Mouse (Mus musculus) hematopoietic stem cell, adult 5-6 weeks (primary cell): ENCODE measurements around the gene Armc6. TPM values are rescaled to one million over a fixed set of nuclear protein-coding genes. Genes with fewer than 3 reads are reported as not detected.
A peak's percentile ranks its signal among the peaks of the same experiment; 100 is the strongest.

Experiments used
- ATAC-seq, 2 experiments: fragments of 125-278 bp in 1 of 2; replicated peaks in 1 of 2; 2 replicates each; pipeline ENCODE4 v1.8.0; 2016 to 2017; ENCODE audit warnings: inconsistent platforms in 2 of 2, mild to moderate bottlenecking in 2 of 2, moderate number of reproducible peaks in 2 of 2, low read depth in 1 of 2, moderate TSS enrichment in 1 of 2; ENCODE audit not compliant: low FRiP score in 2 of 2, poor library complexity in 2 of 2, severe bottlenecking in 2 of 2, insufficient read depth in 1 of 2, low TSS enrichment in 1 of 2
- total RNA-seq: library from RNA; stranded (forward); fragments of 172-1452, 232-1000 nt; gene quantifications from 2 replicates; pipeline ENCODE4 v1.2.3, GENCODE M21; 2017

Armc6 gene
- total RNA-seq, 1 experiment from 2014 or later: 3.4 TPM

GRCm38 (mm10) chr8:70211726-70212111 lies 22.5 kb downstream of the Armc6 start:
- ATAC-seq: no peak

DNA sequence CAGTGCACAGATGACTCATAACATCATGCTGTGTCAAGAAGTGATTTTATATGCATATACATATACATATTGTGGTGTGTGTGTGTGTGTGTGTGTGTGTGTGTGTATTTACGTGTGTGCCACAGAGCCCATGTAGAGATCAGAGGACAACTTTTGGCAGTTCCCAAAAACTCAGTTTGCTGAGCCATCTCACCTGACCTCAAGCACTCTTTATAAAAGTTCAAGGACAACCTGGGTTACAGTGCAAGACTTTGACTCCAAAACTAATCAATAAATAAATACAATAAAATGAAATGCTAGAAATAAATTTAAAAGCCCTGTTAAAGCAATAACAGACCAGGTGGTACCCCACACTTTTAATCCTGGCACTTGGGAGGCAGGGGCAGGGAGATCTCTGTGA lies 23.0 kb downstream of the Armc6 start:
- ATAC-seq: no peak

- ATAC-seq: no peak
Observed at GRCm38 (mm10) chr8:70210538-70210937, 23.7 kb downstream of the Armc6 start.

DNA sequence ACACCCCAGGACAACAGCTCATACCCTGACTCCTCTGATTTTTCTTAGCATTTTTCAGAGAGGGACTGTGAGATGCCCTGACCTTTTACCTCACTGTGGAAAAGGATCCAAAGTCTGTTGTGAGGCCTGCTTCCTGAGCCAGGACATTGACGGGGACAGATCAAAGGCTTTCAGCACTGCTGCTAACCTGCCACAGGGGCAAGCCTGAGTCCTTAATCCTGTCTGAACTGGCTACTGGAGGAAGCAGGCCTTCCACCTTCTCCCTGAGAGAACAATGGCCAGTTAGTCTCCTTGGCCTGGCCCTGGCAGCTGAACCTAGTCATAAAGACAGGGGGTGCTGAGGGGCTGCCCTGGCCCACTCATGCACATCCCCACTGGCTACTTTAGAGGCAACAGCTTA lies 26.1 kb downstream of the Armc6 start:
- ATAC-seq: no peak

GRCm38 (mm10) chr8:70204757-70205156 lies 29.5 kb downstream of the Armc6 start:
- no peak for ATAC-seq

DNA sequence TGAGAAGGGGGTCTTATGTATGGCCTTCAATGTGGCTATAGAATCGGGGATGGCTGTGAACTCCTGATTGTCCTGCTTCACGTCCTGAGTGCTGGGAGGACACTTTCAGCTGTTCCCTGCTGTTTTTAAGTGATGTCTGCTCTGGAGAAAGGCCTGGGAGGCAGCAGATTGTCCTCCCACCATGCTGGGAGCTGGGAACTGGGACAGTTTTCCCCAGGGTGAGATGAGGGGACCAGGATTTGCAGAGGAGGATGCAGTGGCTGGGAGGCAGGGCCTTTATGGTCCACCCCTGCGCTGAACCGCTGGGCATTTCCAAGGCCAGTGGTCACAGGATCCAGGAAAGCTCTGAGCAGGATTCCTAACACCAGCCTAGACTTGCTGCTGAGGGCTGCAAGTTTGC lies 31.2 kb downstream of the Armc6 start:
- ATAC-seq: no peak

GRCm38 (mm10) chr8:70201417-70201816 lies 32.8 kb downstream of the Armc6 start:
- peak in 1 of 2 experiments; percentile 42; a peak in 2 of 4 replicates for ATAC-seq

- ATAC-seq: no peak
Observed at GRCm38 (mm10) chr8:70200098-70200681, 34.1 kb downstream of the Armc6 start.

DNA sequence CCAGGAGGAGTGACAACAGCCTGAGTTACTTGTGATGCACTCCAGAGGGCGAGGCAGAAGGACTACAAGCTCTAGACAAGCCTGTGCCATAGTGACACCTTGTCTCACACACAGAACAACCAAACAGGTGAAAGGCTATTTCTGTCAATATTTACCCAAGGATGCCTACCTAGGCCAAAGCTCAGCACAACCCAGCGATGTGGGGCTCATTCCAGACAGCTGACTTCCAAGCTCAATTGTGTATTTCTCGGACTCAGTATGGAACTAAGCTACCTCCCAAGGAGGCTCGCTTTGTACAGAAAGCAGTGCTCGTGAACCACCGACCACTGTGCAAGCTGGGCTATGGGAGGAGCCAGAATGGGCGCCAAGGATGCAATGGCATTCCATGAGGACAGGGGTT lies 36.7 kb downstream of the Armc6 start:
- ATAC-seq: no peak

- ATAC-seq: no peak
Observed at GRCm38 (mm10) chr8:70195762-70196161, 38.5 kb downstream of the Armc6 start.

- no peak for ATAC-seq
Observed at GRCm38 (mm10) chr8:70194191-70194590, 40.1 kb downstream of the Armc6 start.

- ATAC-seq: no peak
Observed at GRCm38 (mm10) chr8:70193238-70193637, 41.0 kb downstream of the Armc6 start.

- no peak for ATAC-seq
Observed at GRCm38 (mm10) chr8:70188707-70189106, 45.6 kb downstream of the Armc6 start.

DNA sequence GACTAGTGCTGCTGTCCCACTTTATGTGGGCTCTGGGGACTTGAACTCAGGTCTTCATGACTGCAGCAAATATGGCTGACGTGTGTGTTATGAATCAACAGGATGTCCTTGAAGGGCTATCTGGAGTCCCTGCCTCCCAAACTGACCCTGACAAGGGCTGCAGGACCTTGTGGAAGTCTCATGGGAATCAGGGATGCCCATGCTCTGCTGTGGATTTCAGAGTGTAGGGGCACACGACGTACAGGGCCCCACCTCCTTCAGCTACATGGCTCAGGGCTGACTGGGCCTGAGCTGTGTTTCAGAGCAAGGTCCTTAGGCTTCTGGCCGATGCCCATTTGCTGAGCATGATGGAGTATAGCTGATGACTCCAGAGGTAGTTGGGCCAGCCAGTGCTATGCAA lies 51.1 kb downstream of the Armc6 start:
- no peak for ATAC-seq

GRCm38 (mm10) chr8:70181903-70182252 lies 52.4 kb downstream of the Armc6 start:
- ATAC-seq: no peak

GRCm38 (mm10) chr8:70181212-70181902 lies 52.9 kb downstream of the Armc6 start:
- ATAC-seq: no peak

DNA sequence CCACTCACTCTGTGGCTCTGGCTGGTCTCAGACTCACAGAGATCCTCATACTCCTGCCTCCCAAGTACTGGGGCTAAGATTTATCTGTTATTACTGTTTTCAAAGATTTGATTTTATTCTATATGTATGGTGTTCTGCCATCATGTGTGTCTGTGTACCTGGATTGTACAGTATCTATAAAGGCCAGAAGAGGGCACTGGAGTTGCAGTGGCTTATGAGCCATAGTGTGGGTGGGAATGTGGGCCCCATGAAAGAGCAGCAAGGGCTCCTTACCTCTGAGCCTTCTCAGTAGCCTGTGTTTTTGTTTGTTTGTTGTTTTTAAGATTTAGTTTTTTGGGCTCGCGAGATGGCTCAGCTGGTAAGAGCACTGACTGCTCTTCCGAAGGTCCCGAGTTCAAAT lies 55.2 kb downstream of the Armc6 start:
- ATAC-seq: no peak; a peak in 1 of 4 replicates

- ATAC-seq: no peak
Observed at GRCm38 (mm10) chr8:70178231-70178630, 56.0 kb downstream of the Armc6 start.

- ATAC-seq: no peak
Observed at GRCm38 (mm10) chr8:70174079-70174478, 60.2 kb downstream of the Armc6 start.
